15 mouse cellular contexts compared by ENCODE assay signal in genomic region chr6:8955817-8956529, GRCm38 (mm10). TPM values are rescaled to one million over a fixed set of nuclear protein-coding genes. Genes with fewer than 3 reads are reported as not detected.
DNase-seq lines count a peak whose midpoint lies in the region; ATAC-seq lines count a peak whose summit lies in the region.
"Had no signal": no experiment of that assay in that cellular context is flagged by ENCODE, and none has a peak within 500 bp of the region (broad histone marks: within the 10 kb centered on the region; RNA-seq: fewer than 3 reads in every experiment).

No protein-coding gene starts in this region.

- H3K36me3 ChIP-seq in forebrain, embryonic 14.5 days (ENCODE audit: control insufficient read depth, insufficient read depth, low read length): no peaks in the 10 kb centered on the region
- no peaks in the 10 kb centered on the region for H3K36me3 ChIP-seq in midbrain, embryonic 11.5 days (ENCODE audit: control insufficient read depth, insufficient read depth, low read length)
- H3K36me3 ChIP-seq: heart, embryonic 15.5 days had no signal

- H3K27ac ChIP-seq in forebrain, embryonic 14.5 days (ENCODE audit: low read depth, low read length): peak overlapping the region; percentile 33
- H3K27ac ChIP-seq in midbrain, embryonic 11.5 days (ENCODE audit: low read depth, low read length): no peak overlapping the region
- H3K27ac ChIP-seq: heart, embryonic 15.5 days had no signal

- H3K27me3 ChIP-seq in forebrain, embryonic 14.5 days (replicated peaks; ENCODE audit: control insufficient read depth, insufficient read depth, low read length): peaks cover 36% of the 10 kb centered on the region
- H3K27me3 ChIP-seq in midbrain, embryonic 11.5 days (ENCODE audit: control insufficient read depth, insufficient read depth, low read length): peaks cover 56% of the 10 kb centered on the region
- H3K27me3 ChIP-seq: CH12.LX had no signal

- H3K9ac ChIP-seq in forebrain, embryonic 14.5 days (ENCODE audit: low read length): peak overlapping the region; percentile 6; the same call in 1 of the 2 replicates
- H3K9ac ChIP-seq in midbrain, embryonic 11.5 days (ENCODE audit: low read length): no peak overlapping the region; the same call in 1 of the 2 replicates
- H3K9ac ChIP-seq: heart, embryonic 15.5 days had no signal

- under 1% methylated on average over 35 of the region's 35 CpGs for whole genome bisulfite sequencing in forebrain, embryonic 14.5 days
- WGBS in midbrain, embryonic 11.5 days: 2% methylated on average over 35 of the region's 35 CpGs

- peak; percentile 13 for ATAC-seq in forebrain, embryonic 14.5 days
- no peak for ATAC-seq in midbrain, embryonic 11.5 days (ENCODE audit: low FRiP score)

- peak; percentile 5 for DNase-seq in right cerebral cortex, postnatal 14 days
- no peak for DNase-seq in right cerebral cortex, adult 2 months (ENCODE audit: low spot score in 2 of 2)
- peak; percentile 72 for DNase-seq in forebrain, embryonic 14.5 days (ENCODE audit: low spot score)
- DNase-seq in midbrain, embryonic 11.5 days (ENCODE audit: low spot score, missing footprints): peak; percentile 94
- DNase-seq in retina, postnatal 1 day: peak; percentile 5
- DNase-seq in thymus, postnatal 10 days (ENCODE audit: low spot score in 2 of 2): no peak
- DNase-seq in kidney, adult 8-10 months: no peak
- no peak for DNase-seq in gastrocnemius, adult 8-10 months (ENCODE audit: low spot score in 2 of 2)
- DNase-seq: kidney, postnatal 25 days; left cerebral cortex, postnatal 4 days; lung, postnatal 14 days; thymus, postnatal 4 days had no signal

- peak overlapping the region; percentile 22 for H3K4me3 ChIP-seq in forebrain, embryonic 14.5 days (ENCODE audit: low read depth, low read length)
- H3K4me3 ChIP-seq in midbrain, embryonic 11.5 days (ENCODE audit: low read depth, low read length): peak overlapping the region; percentile 21
- H3K4me3 ChIP-seq: erythroblast, embryonic 14.5 days; heart, embryonic 15.5 days had no signal

- no peaks in the 10 kb centered on the region for H3K9me3 ChIP-seq in forebrain, embryonic 14.5 days (replicated peaks; ENCODE audit: control insufficient read depth, low read length)
- no peaks in the 10 kb centered on the region for H3K9me3 ChIP-seq in midbrain, embryonic 11.5 days (ENCODE audit: control insufficient read depth, low read length)
- H3K9me3 ChIP-seq: heart, embryonic 15.5 days had no signal

- H3K4me1 ChIP-seq in forebrain, embryonic 14.5 days (ENCODE audit: control insufficient read depth, insufficient read depth, low read length): peaks cover 23% of the 10 kb centered on the region
- H3K4me1 ChIP-seq in midbrain, embryonic 11.5 days (ENCODE audit: control insufficient read depth, insufficient read depth, low read length): peaks cover 19% of the 10 kb centered on the region

- peak overlapping the region; percentile 51 for H3K4me2 ChIP-seq in forebrain, embryonic 14.5 days (ENCODE audit: low read length)
- peak overlapping the region; percentile 54 for H3K4me2 ChIP-seq in midbrain, embryonic 11.5 days
- H3K4me2 ChIP-seq: heart, embryonic 15.5 days had no signal

RNA-seq across cellular contexts. Expression of gene Nxph1, which starts 7.7 kb away (rescaled TPM):
- polyA plus RNA-seq in forebrain, embryonic 14.5 days (2014; fragmentation: Nextera tagmentation; extraction: Ambion mirVana): 37.5 and 44.9 TPM in 2 replicates
- polyA plus RNA-seq in midbrain, embryonic 11.5 days (2014; fragmentation: Nextera tagmentation; extraction: Ambion mirVana): 4.8 and 5.2 TPM in 2 replicates
- total RNA-seq in gastrocnemius, adult 8-10 months (2022): not detected
- total RNA-seq: CH12.LX had no signal
- polyA plus RNA-seq: erythroblast, embryonic 14.5 days had no signal

Comparison
In these comparisons a context has a peak if more than half of its experiments do, and no peak if none do; other contexts are left out.
1. DNase-seq: peak in right cerebral cortex, postnatal 14 days (single experiment), forebrain, embryonic 14.5 days (single experiment), midbrain, embryonic 11.5 days (single experiment) and retina, postnatal 1 day (single experiment); none in right cerebral cortex, adult 2 months (0 of 2), thymus, postnatal 10 days (0 of 2), kidney, adult 8-10 months (0 of 2) and gastrocnemius, adult 8-10 months (0 of 2).